Mouse (Mus musculus): ENCODE data around the gene Apoa2.

GRCm38 (mm10) chr1:171190832-171191231 is 34.0 kb upstream of the Apoa2 start:
- no peak for TF ChIP-seq CTCF (IDR thresholded peaks at IDR 0.05; ENCODE audit: insufficient read depth, low read length)
- TF ChIP-seq POLR2A (IDR thresholded peaks at IDR 0.05; ENCODE audit: borderline replicate concordance, extremely low read depth, low read depth, low read length) = no peak
